Mouse (Mus musculus) brown adipose tissue, adult 24 weeks (tissue): Measurements from ENCODE around the gene Edc4. TPM values are rescaled to one million over a fixed set of nuclear protein-coding genes. Genes with fewer than 3 reads are reported as not detected.
A peak's percentile ranks its signal among the peaks of the same experiment; 100 is the strongest.
"Not testable (repeated sequence)": the region's sequence is repeated elsewhere in the genome, so short reads cannot be mapped to it uniquely, and the experiment has no call there.

Experiments used
- H3K27ac ChIP-seq: fragments of 200-500 bp; replicated peaks from 2 replicates; pipeline ENCODE4 v1.5.1; 2012; ENCODE audit warnings: low read depth, mild to moderate bottlenecking, low read length
- H3K4me1 ChIP-seq: fragments of 200-500 bp; 2 replicates; pipeline ENCODE4 v1.6.1; 2012; ENCODE audit warnings: low read length, mixed read lengths; ENCODE audit not compliant: control insufficient read depth, insufficient read depth, insufficient read length
- H3K4me3 ChIP-seq: fragments of 200-500 bp; 2 replicates; pipeline ENCODE4 v1.5.1; 2012; ENCODE audit warnings: low read depth, mild to moderate bottlenecking, low read length, moderate library complexity; ENCODE audit not compliant: insufficient read depth
- polyA plus RNA-seq: library from polyadenylated mRNA; stranded (reverse); fragments of >200 nt; gene quantifications from 2 replicates; pipeline ENCODE4 v1.2.4, GENCODE M21; 2012; ENCODE audit not compliant: missing spikeins, insufficient read depth, insufficient read length

Edc4 gene
- polyA plus RNA-seq = 6.2 and 8.6 TPM in 2 replicates

DNA sequence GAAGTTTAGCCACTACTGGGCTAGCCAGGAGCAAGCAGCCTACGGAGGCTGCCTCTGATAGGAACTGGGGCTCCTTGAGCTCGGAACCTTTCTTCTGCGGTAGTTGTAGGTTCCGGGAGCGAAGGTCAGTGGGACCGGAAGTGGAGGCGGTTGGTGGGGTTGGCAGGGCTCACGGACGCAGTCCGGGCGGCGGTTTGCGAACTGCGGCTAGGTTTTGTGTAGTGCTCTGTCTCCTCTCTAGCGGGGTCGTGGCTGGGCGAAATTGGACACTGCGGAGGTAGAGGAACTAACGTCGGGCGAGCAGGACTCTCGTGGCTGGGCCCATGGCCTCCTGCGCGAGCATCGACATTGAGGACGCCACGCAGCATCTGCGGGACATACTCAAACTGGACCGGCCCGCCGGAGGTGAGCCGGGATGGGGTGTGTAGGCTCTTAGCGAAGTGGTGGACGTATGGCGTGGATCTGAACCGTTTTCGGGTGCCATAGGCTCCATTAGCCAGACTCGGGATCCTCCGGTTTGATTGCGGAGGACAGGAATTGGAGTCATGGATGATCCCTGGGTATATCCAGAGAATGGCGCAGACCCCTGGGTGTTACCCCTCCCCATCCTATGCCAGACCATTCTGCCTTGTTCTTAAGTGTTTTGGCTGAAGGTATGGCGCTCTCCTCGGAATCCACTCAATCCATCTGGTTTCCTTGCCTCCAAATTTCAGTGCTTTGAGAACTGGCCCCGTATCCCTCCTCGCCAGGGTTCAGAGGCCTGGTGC is at the start of gene Edc4:
Gene Edc4, plus strand, starts transcription at position 128 of the 767 bp plus-strand sequence.
- Histone ChIP-seq H3K4me1 (peaks cover 11% of the 10 kb centered on the region; the same call in 1 of the 2 replicates), H3K27ac (peak within 1 kb of the TSS; percentile 45), H3K4me3 (peak within 1 kb of the TSS; percentile 93)

DNA sequence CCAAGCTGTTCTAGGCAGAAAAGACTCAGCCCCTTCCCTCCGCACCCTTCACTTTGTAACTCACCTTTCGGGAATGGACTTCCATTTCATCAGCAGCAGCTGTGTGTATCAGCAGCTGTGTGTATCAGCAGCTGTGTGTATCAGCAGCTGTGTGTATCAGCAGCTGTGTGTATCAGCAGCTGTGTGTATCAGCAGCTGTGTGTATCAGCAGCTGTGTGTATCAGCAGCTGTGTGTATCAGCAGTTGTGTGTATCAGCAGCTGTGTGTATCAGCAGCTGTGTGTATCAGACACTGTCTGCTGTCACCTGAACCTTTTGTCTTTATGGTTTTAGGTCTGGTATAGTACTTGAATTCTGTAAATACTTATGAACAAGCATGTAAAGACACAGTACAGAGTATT is 46.9 kb upstream of the Edc4 start:
- not testable (repeated sequence) for H3K4me1 ChIP-seq, H3K4me3 ChIP-seq, H3K27ac ChIP-seq

DNA sequence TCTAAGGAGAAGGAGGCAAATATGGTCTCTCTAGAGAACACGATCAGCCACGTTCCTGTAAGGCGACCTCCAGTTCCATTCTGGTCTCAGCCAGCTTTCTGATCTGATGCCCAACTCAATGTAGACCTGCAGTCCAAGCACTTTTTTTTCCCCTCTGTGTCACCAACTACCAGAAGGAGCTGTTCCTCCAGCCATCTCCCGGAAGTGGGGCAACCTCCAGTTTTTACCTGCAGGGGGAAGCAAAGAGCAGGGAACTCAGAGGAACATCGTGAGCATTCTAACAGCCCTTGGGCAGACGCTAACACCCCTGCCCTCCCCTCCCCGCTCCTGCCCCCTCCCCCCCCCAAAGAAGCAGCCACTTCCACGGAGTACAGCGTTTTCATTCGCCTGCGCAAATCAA is 45.4 kb upstream of the Edc4 start:
- Histone ChIP-seq H3K4me1 (no peaks in the 10 kb centered on the region), H3K27ac (no peak overlapping the region), H3K4me3 (no peak overlapping the region)

DNA sequence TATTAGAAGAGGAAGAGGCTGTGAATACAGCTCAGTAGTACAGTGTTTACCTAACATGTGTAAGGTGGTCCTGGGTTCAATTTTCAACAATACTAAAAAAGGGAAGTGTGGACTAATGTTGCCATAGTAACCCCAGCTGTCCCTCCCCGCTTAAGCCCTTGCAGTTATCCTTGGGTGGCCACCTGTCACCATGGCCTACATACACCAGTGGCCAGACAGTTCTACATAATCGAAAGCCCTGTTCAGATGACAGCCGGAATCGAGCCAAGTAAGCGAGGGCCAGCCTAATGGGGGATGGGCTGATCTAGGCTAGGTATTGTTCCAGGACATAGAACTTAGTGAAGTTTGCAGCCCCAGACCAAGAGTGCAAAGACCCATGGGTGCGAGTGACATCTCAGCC is 43.7 kb upstream of the Edc4 start:
- no peak overlapping the region for H3K4me3 ChIP-seq
- no peaks in the 10 kb centered on the region for H3K4me1 ChIP-seq
- H3K27ac ChIP-seq = no peak overlapping the region

DNA sequence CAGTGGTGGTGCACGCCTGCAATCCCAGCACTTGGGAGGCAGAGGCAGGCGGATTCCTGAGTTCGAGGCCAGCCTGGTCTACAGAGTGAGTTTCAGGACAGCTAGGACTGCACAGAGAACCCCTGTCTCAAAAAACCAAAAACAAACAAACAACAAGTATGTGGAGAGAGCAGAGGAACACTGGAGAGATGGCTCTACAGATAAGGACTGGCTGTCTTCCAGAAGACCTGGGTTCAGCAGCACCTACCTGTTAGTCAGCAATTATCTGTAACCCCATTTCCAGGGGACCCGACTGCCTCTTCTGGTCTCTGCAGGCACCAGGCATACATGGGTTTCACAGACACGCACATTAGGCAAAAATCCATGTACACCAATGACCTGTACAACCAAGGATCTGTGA is 41.5 kb upstream of the Edc4 start:
- H3K27ac ChIP-seq = no peak overlapping the region

DNA sequence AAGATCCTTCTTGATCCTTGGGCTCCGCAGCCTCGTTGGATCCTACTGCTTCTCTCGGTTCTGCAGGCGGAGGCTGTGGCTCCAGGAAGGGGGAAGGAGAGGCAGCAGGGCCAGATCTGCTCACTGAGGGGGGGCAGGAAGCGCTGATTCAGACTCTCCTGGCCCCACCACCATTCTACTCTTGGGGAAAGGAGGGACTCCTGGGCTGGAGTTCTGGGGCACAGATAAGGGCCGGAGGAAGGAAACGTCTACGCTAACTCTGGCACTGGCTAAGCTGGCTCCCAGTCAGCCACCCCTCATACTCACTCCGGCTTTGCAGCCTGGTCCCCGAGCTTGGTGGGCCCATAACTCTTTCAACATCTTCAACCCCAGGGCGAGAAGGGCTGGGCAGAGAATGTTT is 34.0 kb upstream of the Edc4 start:
- no peak overlapping the region for H3K27ac ChIP-seq
- no peak overlapping the region for H3K4me3 ChIP-seq

More for the DNA sequence above, 41.5 kb upstream of the Edc4 start:
- H3K4me3 ChIP-seq = no peak overlapping the region
- no peaks in the 10 kb centered on the region for H3K4me1 ChIP-seq

DNA sequence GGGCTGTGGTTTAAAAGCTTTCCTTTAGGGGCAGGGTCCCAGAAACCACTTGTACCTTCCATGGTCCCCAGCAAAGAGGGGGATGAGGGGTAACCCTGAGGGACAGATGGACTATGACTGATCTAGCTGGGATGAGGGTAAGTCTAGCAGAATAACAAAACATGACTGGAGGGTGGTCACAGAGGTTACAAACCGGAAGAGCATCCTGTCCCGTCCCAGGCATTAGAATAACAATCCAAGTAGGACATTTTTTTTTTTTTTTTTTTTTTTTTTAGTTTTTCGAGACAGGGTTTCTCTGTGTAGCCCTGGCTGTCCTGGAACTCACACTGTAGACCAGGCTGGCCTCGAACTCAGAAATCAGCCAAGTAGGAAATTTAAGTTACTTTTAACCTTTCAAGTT is 30.7 kb upstream of the Edc4 start:
- Histone ChIP-seq H3K27ac (no peak overlapping the region), H3K4me3 (no peak overlapping the region), H3K4me1 (no peaks in the 10 kb centered on the region)

More for the DNA sequence above, 34.0 kb upstream of the Edc4 start:
- H3K4me1 ChIP-seq = no peaks in the 10 kb centered on the region

DNA sequence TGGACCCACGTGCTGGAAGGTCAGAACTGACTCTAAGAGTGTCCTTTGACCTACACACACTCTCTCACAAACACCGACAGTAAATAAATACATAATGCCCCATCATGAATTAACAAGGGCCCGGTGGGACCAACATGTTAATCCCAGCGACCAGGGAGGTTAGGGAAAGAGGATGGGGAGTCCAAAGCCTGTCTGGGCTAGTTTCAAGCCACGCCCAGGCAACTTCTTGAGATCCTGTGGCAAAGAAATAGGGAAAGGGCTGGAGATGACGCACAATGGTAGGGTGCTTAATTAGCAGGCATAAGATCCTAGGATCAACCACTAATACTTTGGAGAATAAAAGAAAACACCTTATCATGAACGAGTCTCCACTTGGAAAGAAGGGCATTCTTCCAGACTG is 30.1 kb upstream of the Edc4 start:
- Histone ChIP-seq H3K4me1 (no peaks in the 10 kb centered on the region; the same call in 1 of the 2 replicates), H3K27ac (no peak overlapping the region), H3K4me3 (no peak overlapping the region)

DNA sequence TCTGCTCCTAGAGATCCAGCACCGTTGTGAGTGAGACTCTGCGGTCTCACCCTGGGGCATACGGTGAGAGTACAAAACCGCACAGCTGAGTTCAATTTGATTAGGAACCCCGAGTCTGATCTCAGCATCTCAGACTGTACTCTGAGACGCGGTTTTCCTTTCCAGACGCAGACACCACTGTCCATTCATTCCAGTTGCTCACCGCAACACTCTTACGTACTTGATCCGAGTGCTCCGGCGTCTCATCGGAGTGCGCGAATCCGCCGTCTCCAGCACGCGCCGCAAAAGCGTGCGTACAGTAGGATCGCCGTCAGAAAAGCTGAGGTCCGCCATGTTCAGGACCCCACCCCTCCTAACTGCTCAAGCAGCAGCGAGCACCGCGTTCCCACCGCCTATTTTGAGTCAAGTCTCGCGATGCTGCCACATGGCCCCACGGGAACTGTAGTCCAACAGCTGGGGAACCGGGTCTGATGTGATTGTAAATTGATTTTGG is 29.0 kb upstream of the Edc4 start:
- peaks cover 5% of the 10 kb centered on the region for H3K4me1 ChIP-seq
- H3K4me3 ChIP-seq = peak overlapping the region; percentile 93
- H3K27ac ChIP-seq = no peak overlapping the region

DNA sequence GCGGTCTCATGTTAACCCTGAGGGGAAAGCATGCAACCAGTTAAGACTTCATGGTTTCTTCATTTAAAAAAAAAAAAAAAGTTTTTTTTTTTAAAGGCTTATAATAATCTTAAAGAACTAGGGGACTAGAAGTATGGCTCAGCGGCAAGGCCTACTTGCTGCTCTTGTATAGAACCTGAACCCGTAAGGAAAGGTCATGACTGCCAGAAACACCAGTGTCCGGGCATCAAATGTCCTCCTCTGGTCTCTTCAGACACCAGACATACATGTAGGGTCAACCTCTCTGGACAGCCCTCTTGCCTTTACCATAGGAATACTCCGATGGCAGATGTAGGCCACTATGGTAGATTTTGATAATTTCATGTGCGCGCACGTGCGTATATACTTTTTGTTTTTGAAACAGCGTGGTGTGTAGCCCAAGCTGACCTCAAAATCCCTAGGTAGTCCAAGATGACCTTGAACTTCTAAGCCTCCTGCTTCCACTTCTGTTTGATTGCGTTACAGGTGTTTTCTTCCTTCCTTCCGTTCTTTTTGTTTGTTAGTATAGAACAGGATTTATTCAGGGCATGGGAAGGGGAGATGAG is 28.4 kb upstream of the Edc4 start:
- Histone ChIP-seq H3K27ac (no peak overlapping the region), H3K4me1 (peaks cover 5% of the 10 kb centered on the region), H3K4me3 (no peak overlapping the region)

DNA sequence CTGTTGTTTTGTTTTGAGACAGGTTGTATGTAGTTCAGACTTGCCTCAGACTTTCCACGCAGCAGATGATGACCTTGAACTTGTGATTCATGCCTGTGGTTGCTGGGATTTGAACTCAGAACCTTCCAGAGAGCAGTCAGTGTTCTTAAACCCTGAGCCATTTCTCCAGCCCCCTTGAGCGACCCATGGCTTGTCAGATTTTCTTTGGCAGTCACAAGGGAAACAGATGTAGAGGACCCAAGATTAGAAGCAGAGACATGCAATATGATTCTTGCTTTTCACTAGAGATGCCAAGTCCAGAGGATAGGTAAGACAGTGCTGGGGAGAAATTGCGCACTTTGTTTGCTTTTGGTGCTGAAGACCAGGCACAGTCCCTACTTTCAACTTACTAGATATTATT is 27.5 kb upstream of the Edc4 start, which contains the start of gene Cenpt:
Gene Cenpt, minus strand, starts transcription at position 101 of the 400 bp plus-strand sequence.
- peaks cover 8% of the 10 kb centered on the region for H3K4me1 ChIP-seq
- no peak within 1 kb of the TSS for H3K4me3 ChIP-seq
- no peak within 1 kb of the TSS for H3K27ac ChIP-seq

DNA sequence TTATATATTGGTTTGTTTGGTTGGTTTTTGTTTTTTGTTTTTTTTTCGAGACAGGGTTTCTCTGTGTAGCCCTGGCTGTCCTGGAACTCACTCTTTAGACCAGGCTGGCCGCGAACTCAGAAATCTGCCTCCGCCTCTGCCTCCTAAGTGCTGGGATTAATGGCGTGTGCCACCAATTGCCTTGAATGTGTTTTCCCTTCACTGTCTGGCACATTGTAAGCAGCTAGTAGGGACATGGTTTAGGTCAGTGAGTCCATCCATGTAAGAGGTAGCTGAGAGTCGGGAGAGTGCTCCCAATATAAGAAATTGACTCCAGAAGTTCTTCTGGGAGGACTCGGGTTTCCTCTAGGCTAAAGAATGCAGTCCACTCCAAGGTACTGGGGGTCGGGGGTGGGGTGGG is 26.4 kb upstream of the Edc4 start:
- Histone ChIP-seq H3K4me1 (peaks cover 8% of the 10 kb centered on the region), H3K4me3 (no peak overlapping the region), H3K27ac (no peak overlapping the region)

DNA sequence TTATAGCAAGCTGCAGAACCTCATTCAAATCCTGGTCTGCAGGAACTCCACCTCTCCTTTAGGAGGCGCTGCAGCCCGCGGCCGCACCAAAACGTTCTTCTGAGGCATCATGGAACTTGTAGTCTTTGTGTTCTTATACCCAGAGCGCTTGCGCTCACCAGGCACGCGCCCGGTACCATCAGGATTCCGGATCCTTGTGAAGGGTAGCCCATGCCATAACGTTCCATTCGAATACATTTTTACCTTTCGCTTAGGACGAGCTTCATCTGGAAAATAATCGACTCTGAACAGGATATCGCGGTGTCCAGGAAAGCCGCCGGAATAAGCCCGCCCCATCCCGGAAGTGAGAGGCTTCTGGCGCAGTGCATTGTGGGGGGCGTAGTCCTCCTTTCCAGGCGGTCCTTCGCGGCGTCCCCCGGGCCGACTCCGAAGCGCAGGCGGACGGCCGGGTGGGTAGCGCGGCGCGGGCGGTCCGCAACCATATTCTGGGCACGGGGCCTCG is 25.9 kb upstream of the Edc4 start, which contains the start of gene Thap11:
Gene Thap11, plus strand, starts transcription at position 418 of the 502 bp plus-strand sequence.
- Histone ChIP-seq H3K4me3 (peak within 1 kb of the TSS; percentile 86), H3K4me1 (peaks cover 8% of the 10 kb centered on the region), H3K27ac (peak within 1 kb of the TSS; percentile 99)

DNA sequence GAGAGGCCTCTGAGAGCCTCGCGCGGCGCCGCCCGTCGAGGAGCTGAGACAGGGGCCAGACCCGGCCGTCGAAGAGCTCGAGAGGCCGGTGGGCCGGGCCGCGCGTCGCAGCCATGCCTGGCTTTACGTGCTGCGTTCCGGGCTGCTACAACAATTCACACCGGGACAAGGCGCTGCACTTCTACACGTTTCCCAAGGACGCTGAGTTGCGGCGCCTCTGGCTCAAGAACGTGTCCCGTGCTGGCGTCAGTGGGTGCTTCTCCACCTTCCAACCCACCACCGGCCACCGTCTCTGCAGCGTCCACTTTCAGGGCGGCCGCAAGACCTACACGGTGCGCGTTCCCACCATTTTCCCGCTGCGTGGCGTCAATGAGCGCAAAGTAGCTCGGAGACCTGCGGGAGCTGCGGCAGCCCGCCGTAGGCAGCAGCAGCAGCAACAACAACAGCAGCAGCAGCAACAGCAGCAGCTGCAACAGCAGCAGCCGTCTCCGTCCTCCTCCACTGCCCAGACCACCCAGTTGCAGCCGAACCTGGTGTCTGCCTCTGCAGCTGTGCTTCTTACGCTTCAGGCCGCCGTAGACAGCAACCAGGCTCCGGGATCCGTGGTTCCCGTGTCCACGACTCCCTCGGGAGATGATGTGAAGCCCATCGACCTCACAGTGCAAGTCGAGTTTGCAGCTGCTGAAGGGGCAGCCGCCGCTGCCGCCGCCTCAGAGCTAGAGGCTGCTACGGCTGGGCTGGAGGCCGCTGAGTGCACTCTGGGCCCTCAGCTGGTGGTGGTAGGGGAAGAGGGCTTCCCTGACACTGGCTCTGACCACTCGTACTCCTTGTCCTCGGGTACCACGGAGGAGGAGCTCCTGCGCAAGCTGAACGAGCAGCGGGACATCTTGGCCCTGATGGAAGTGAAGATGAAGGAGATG is 25.2 kb upstream of the Edc4 start:
- Histone ChIP-seq H3K27ac (peak overlapping the region; percentile 53), H3K4me3 (peak overlapping the region; percentile 86), H3K4me1 (peaks cover 8% of the 10 kb centered on the region)
